Mouse (Mus musculus): ENCODE results near the gene Aanat. TPM values are rescaled to one million over a fixed set of nuclear protein-coding genes. Genes with fewer than 3 reads are reported as not detected.

The Aanat gene
- polyA plus RNA-seq, 1 experiment from 2014 or later, result not detected

DNA sequence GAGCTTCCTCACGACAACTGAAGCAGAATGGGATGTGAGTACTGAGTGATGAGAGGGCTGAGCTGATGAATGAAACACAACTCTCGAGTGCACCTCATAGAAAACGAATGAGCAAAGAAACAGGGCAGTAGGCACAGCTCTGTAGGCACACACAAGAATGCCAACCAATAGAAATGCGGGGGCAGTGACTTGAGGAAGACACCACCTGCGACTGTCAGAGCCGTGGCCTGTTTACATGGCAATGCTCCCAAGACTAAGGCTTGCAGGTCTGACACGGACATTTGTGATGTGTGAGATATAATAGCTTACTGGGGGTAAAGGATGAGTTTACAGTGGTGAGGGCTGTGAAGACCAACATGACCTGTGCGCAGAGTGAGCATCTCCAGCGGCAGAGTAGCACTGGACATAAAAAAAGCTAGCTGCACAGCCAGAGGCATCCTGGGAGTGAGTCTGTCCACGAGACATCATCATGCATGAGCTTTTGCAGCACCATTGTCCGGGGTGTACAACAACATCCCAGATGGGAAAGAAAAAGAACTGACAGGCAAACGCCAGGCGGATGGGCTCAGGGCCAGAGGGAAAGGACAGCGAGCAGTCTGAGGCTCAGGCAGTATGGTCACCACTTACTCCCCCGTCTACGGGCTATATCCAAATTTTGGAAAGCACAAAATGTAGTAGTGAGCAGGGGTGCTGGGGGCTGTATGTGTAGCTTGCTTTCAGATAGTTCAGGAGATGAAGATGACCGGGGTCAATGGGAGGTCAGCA is 38.8 kb upstream of the Aanat start:
- H3K9ac ChIP-seq (ENCODE audit: low read depth, low read length), result no peak overlapping the region
- no peaks in the 10 kb centered on the region for H3K4me1 ChIP-seq (replicated peaks; ENCODE audit: control insufficient read depth, insufficient read depth, low read length)
- no peak overlapping the region for H3K27ac ChIP-seq (ENCODE audit: low read depth, low read length)
- H3K4me2 ChIP-seq (replicated peaks; ENCODE audit: low read depth), result no peak overlapping the region
- 77% methylated on average over 17 of the region's 17 CpGs for WGBS
- no peaks in the 10 kb centered on the region for H3K9me3 ChIP-seq (ENCODE audit: control insufficient read depth)
- TF ChIP-seq CTCF (IDR thresholded peaks at IDR 0.05; ENCODE audit: low read depth), result no peak
- no peak overlapping the region for H3K4me3 ChIP-seq (ENCODE audit: low read depth, low read length)
- no peak for ATAC-seq
- no peaks in the 10 kb centered on the region for H3K27me3 ChIP-seq (replicated peaks; ENCODE audit: control insufficient read depth, insufficient read depth, low read length)
- peaks cover 42% of the 10 kb centered on the region for H3K36me3 ChIP-seq (ENCODE audit: control insufficient read depth, insufficient read depth)

GRCm38 (mm10) chr11:116548780-116549179 is 37.5 kb upstream of the Aanat start:
- Histone ChIP-seq H3K4me2 (replicated peaks; ENCODE audit: low read depth) (no peak overlapping the region), H3K27me3 (replicated peaks; ENCODE audit: control insufficient read depth, insufficient read depth, low read length) (no peaks in the 10 kb centered on the region), H3K4me3 (ENCODE audit: low read depth, low read length) (no peak overlapping the region), H3K4me1 (replicated peaks; ENCODE audit: control insufficient read depth, insufficient read depth, low read length) (no peaks in the 10 kb centered on the region), H3K27ac (ENCODE audit: low read depth, low read length) (no peak overlapping the region), H3K9me3 (ENCODE audit: control insufficient read depth) (no peaks in the 10 kb centered on the region), H3K9ac (ENCODE audit: low read depth, low read length) (no peak overlapping the region), H3K36me3 (ENCODE audit: control insufficient read depth, insufficient read depth) (peaks cover 32% of the 10 kb centered on the region)
- ATAC-seq, result no peak
- TF ChIP-seq CTCF (IDR thresholded peaks at IDR 0.05; ENCODE audit: low read depth), result no peak
- 93% methylated on average over 9 of the region's 9 CpGs for WGBS

GRCm38 (mm10) chr11:116549273-116550038 is 36.8 kb upstream of the Aanat start:
- Histone ChIP-seq H3K4me2 (replicated peaks; ENCODE audit: low read depth) (no peak overlapping the region), H3K9me3 (ENCODE audit: control insufficient read depth) (no peaks in the 10 kb centered on the region), H3K27ac (ENCODE audit: low read depth, low read length) (no peak overlapping the region), H3K4me1 (replicated peaks; ENCODE audit: control insufficient read depth, insufficient read depth, low read length) (no peaks in the 10 kb centered on the region), H3K9ac (ENCODE audit: low read depth, low read length) (no peak overlapping the region), H3K4me3 (ENCODE audit: low read depth, low read length) (no peak overlapping the region), H3K36me3 (ENCODE audit: control insufficient read depth, insufficient read depth) (peaks cover 25% of the 10 kb centered on the region), H3K27me3 (replicated peaks; ENCODE audit: control insufficient read depth, insufficient read depth, low read length) (no peaks in the 10 kb centered on the region)
- no peak for ATAC-seq
- TF ChIP-seq CTCF (IDR thresholded peaks at IDR 0.05; ENCODE audit: low read depth), result no peak
- WGBS, result 83% methylated on average over 11 of the region's 11 CpGs

DNA sequence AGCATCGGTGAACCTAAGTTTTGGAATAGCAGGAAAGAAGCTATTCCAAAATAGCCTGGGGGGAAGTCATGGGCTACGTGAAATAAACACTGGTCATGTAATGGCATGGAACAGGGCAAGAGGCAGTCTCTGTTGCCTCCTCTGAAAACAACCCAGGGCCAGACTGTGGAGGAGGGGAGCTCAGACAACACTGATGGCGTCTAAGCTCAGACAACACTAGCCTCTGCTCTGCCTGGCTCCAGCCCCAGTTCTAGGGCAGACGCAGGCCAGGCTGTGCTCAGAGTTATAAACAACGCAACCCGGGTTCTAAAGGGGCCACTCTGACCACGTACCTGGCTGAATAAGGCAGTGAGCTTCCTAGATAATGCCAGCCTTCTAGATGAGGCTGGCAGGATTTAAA is 35.5 kb upstream of the Aanat start:
- no peaks in the 10 kb centered on the region for H3K4me1 ChIP-seq (replicated peaks; ENCODE audit: control insufficient read depth, insufficient read depth, low read length)
- no peak for ATAC-seq
- H3K27ac ChIP-seq (ENCODE audit: low read depth, low read length), result no peak overlapping the region
- no peaks in the 10 kb centered on the region for H3K9me3 ChIP-seq (ENCODE audit: control insufficient read depth)
- no peak overlapping the region for H3K9ac ChIP-seq (ENCODE audit: low read depth, low read length)
- no peak for TF ChIP-seq CTCF (IDR thresholded peaks at IDR 0.05; ENCODE audit: low read depth)
- 0 out of 2 replicates have a peak, but pooled peaks cover 4% of the 10 kb centered on the region for H3K27me3 ChIP-seq (replicated peaks; ENCODE audit: control insufficient read depth, insufficient read depth, low read length)
- peaks cover 13% of the 10 kb centered on the region for H3K36me3 ChIP-seq (ENCODE audit: control insufficient read depth, insufficient read depth)
- WGBS, result 51% methylated on average over 7 of the region's 7 CpGs
- H3K4me2 ChIP-seq (replicated peaks; ENCODE audit: low read depth), result no peak overlapping the region
- H3K4me3 ChIP-seq (ENCODE audit: low read depth, low read length), result no peak overlapping the region

- no peaks in the 10 kb centered on the region for H3K9me3 ChIP-seq (ENCODE audit: control insufficient read depth)
- no peak overlapping the region for H3K9ac ChIP-seq (ENCODE audit: low read depth, low read length)
- no peaks in the 10 kb centered on the region for H3K4me1 ChIP-seq (replicated peaks; ENCODE audit: control insufficient read depth, insufficient read depth, low read length)
- no peak overlapping the region for H3K4me2 ChIP-seq (replicated peaks; ENCODE audit: low read depth)
- 0 out of 2 replicates have a peak, but pooled peaks cover 3% of the 10 kb centered on the region for H3K36me3 ChIP-seq (ENCODE audit: control insufficient read depth, insufficient read depth)
- no peak for ATAC-seq
- no peak for TF ChIP-seq CTCF (IDR thresholded peaks at IDR 0.05; ENCODE audit: low read depth)
- H3K27ac ChIP-seq (ENCODE audit: low read depth, low read length), result no peak overlapping the region
- 0 out of 2 replicates have a peak, but pooled peaks cover 4% of the 10 kb centered on the region for H3K27me3 ChIP-seq (replicated peaks; ENCODE audit: control insufficient read depth, insufficient read depth, low read length)
- 46% methylated on average over 1 of the region's 1 CpGs for WGBS
- H3K4me3 ChIP-seq (ENCODE audit: low read depth, low read length), result no peak overlapping the region
These were observed 34.0 kb upstream of the Aanat start for GRCm38 (mm10) chr11:116552194-116552593.

GRCm38 (mm10) chr11:116554171-116554878 is 31.9 kb upstream of the Aanat start:
- no peak overlapping the region for H3K9ac ChIP-seq (ENCODE audit: low read depth, low read length)
- H3K4me2 ChIP-seq (replicated peaks; ENCODE audit: low read depth), result no peak overlapping the region
- no peaks in the 10 kb centered on the region for H3K36me3 ChIP-seq (ENCODE audit: control insufficient read depth, insufficient read depth)
- 0 out of 2 replicates have a peak, but pooled peaks cover 4% of the 10 kb centered on the region for H3K27me3 ChIP-seq (replicated peaks; ENCODE audit: control insufficient read depth, insufficient read depth, low read length)
- no peak overlapping the region for H3K27ac ChIP-seq (ENCODE audit: low read depth, low read length)
- no peak for ATAC-seq
- H3K4me3 ChIP-seq (ENCODE audit: low read depth, low read length), result no peak overlapping the region
- 33% methylated on average over 12 of the region's 12 CpGs for WGBS
- H3K9me3 ChIP-seq (ENCODE audit: control insufficient read depth), result no peaks in the 10 kb centered on the region
- H3K4me1 ChIP-seq (replicated peaks; ENCODE audit: control insufficient read depth, insufficient read depth, low read length), result no peaks in the 10 kb centered on the region
- TF ChIP-seq CTCF (IDR thresholded peaks at IDR 0.05; ENCODE audit: low read depth), result peak; percentile 87
